Mouse (Mus musculus) cerebellum, postnatal 10 days (tissue): ENCODE results near the gene Gm11437.

Experiments used
- DNase-seq, 2 experiments: peaks; one replicate each; pipeline ENCODE4 v3.0.0; 2021; ENCODE audit warnings: mixed read lengths in 2 of 2

Gm11437 gene

GRCm38 (mm10) chr11:84167046-84167526 lies at the start of gene Gm11437:
Gene Gm11437, minus strand, starts transcription at chr11:84167476.
- no peak for DNase-seq

- DNase-seq, result no peak
Observed at GRCm38 (mm10) chr11:84210876-84211275, 43.6 kb upstream of the Gm11437 start.

- no peak for DNase-seq
Observed at GRCm38 (mm10) chr11:84205776-84206175, 38.5 kb upstream of the Gm11437 start.

- no peak for DNase-seq
Observed at GRCm38 (mm10) chr11:84197607-84198402, 30.5 kb upstream of the Gm11437 start.

GRCm38 (mm10) chr11:84194751-84195150 lies 27.5 kb upstream of the Gm11437 start:
- DNase-seq, result no peak

GRCm38 (mm10) chr11:84193249-84193648 lies 26.0 kb upstream of the Gm11437 start:
- no peak for DNase-seq

GRCm38 (mm10) chr11:84190581-84191233 lies 23.4 kb upstream of the Gm11437 start:
- DNase-seq, result no peak

- DNase-seq, result no peak
Observed at GRCm38 (mm10) chr11:84188530-84188929, 21.3 kb upstream of the Gm11437 start.

- no peak for DNase-seq
Observed at GRCm38 (mm10) chr11:84181286-84181685, 14.0 kb upstream of the Gm11437 start.

- DNase-seq, result peak; percentile 77 to 80
Observed at GRCm38 (mm10) chr11:84179954-84180598, 12.8 kb upstream of the Gm11437 start.

GRCm38 (mm10) chr11:84179226-84179953 lies 12.1 kb upstream of the Gm11437 start:
- DNase-seq, result peak; percentile 98 to 99

GRCm38 (mm10) chr11:84178571-84178970 lies 11.3 kb upstream of the Gm11437 start:
- no peak for DNase-seq

- DNase-seq, result no peak
Observed at GRCm38 (mm10) chr11:84172539-84173435, 5.5 kb upstream of the Gm11437 start.

- DNase-seq, result peak; percentile 52
Observed at GRCm38 (mm10) chr11:84168701-84169288, 1.5 kb upstream of the Gm11437 start.

- no peak for DNase-seq
Observed at GRCm38 (mm10) chr11:84164561-84164960, 2.7 kb downstream of the Gm11437 start.

GRCm38 (mm10) chr11:84164123-84164522 lies 3.2 kb downstream of the Gm11437 start:
- no peak for DNase-seq

- no peak for DNase-seq
Observed at GRCm38 (mm10) chr11:84156535-84157262, 10.6 kb downstream of the Gm11437 start.

GRCm38 (mm10) chr11:84150884-84151283 lies 16.4 kb downstream of the Gm11437 start:
- DNase-seq, result peak; percentile 20 to 26

GRCm38 (mm10) chr11:84146081-84146480 lies 21.2 kb downstream of the Gm11437 start:
- no peak for DNase-seq

- DNase-seq, result no peak
Observed at GRCm38 (mm10) chr11:84145201-84145798, 22.0 kb downstream of the Gm11437 start.
